Mouse (Mus musculus) stomach, postnatal 0 days (tissue): ENCODE measurements around the gene Ust. TPM values are rescaled to one million over a fixed set of nuclear protein-coding genes. Genes with fewer than 3 reads are reported as not detected.

Experiments
- ATAC-seq: fragments of 200-750 bp; cut with Nextera tagmentation; 2 replicates; pipeline ENCODE4 v1.8.0; 2017; ENCODE audit not compliant: low FRiP score, low TSS enrichment
- DNase-seq: peaks from one replicate; pipeline ENCODE4 v3.0.0-alpha.2; 2016; ENCODE audit warnings: low spot score
- H3K27ac ChIP-seq: fragments of 300-500 bp; sonication (generic); replicated peaks from 2 replicates; pipeline ENCODE4 v1.5.1; 2014; ENCODE audit warnings: mild to moderate bottlenecking, control low read depth
- H3K27me3 ChIP-seq: fragments of 300-500 bp; sonication (generic); 2 replicates; pipeline ENCODE4 v1.6.1; 2014; ENCODE audit warnings: low read length; ENCODE audit not compliant: control insufficient read depth, insufficient read depth
- H3K36me3 ChIP-seq: fragments of 300-500 bp; sonication (generic); 2 replicates; pipeline ENCODE4 v1.6.1; 2014; ENCODE audit warnings: low read length, mixed read lengths; ENCODE audit not compliant: control insufficient read depth, insufficient read depth
- H3K4me1 ChIP-seq: fragments of 300-500 bp; sonication (generic); replicated peaks from 2 replicates; pipeline ENCODE4 v1.6.1; 2014; ENCODE audit warnings: antibody characterized with exemption; ENCODE audit not compliant: control insufficient read depth, insufficient read depth
- H3K4me2 ChIP-seq: fragments of 300-500 bp; sonication (generic); replicated peaks from 2 replicates; pipeline ENCODE4 v1.6.1; 2014; ENCODE audit warnings: low read depth, mild to moderate bottlenecking, control low read depth, moderate library complexity
- H3K4me3 ChIP-seq: fragments of 300-500 bp; sonication (generic); 2 replicates; pipeline ENCODE4 v1.5.1; 2014; ENCODE audit warnings: low read depth, low read length, control low read depth
- H3K9ac ChIP-seq: fragments of 300-500 bp; sonication (generic); 2 replicates; pipeline ENCODE4 v1.6.1; 2014; ENCODE audit warnings: mild to moderate bottlenecking, low read length, control low read depth, mixed read lengths
- H3K9me3 ChIP-seq: fragments of 300-500 bp; sonication (generic); 2 replicates; pipeline ENCODE4 v1.6.1; 2016; ENCODE audit warnings: low read length; ENCODE audit not compliant: control insufficient read depth
- CTCF ChIP-seq: IDR thresholded peaks from 2 replicates; pipeline ENCODE4 v1.5.1; 2016; ENCODE audit warnings: antibody characterized with exemption, low read depth, mild to moderate bottlenecking, moderate library complexity
- EP300 ChIP-seq: optimal IDR thresholded peaks from 2 replicates; pipeline ENCODE3; 2016; ENCODE audit warnings: antibody characterized with exemption
- WGBS: fragments of 180-500 bp; shearing (Covaris S2); extraction: QIAGEN DNeasy Blood & Tissue Kit; methylation state at CpG from one replicate; pipeline ENCODE4 v1.1.7; 2014; 5-methylcytosine and 5-hydroxymethylcytosine counted together
- polyA plus RNA-seq: library from polyadenylated mRNA; unstranded; fragments of >200 nt; fragmentation: Nextera tagmentation; extraction: Ambion mirVana; gene quantifications from 2 replicates; pipeline ENCODE4 v1.2.1, GENCODE M21; 2015

The Ust gene
- polyA plus RNA-seq, 1 experiment from 2014 or later = 2.4 TPM

DNA sequence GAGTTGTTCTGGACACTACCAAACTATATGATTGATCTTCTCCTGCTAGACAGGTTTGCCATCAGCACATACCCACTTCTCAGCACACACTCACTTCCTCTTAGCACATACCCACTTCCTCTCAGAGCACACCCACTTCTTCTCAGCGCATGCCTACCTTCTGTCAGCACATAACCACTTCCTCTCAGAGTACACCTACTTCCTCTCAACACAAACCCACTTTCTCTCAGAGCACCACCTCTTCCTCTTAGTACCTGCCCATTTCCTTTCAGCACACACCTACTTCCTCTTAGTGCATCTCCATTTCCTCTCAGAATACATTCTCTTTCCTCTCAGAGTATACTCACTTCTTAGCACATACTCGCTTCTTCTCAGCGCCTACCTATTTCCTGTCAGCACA is 16.8 kb upstream of the Ust start:
- TF ChIP-seq CTCF (no peak), EP300 (no peak)
- Histone ChIP-seq H3K4me3 (no peak overlapping the region), H3K27ac (no peak overlapping the region), H3K9ac (no peak overlapping the region), H3K4me2 (no peak overlapping the region), H3K36me3 (no peaks in the 10 kb centered on the region), H3K9me3 (no peaks in the 10 kb centered on the region), H3K4me1 (no peaks in the 10 kb centered on the region), H3K27me3 (no peaks in the 10 kb centered on the region)
- 76% methylated on average over 3 of the region's 3 CpGs for WGBS
- no peak for DNase-seq
- ATAC-seq = no peak

DNA sequence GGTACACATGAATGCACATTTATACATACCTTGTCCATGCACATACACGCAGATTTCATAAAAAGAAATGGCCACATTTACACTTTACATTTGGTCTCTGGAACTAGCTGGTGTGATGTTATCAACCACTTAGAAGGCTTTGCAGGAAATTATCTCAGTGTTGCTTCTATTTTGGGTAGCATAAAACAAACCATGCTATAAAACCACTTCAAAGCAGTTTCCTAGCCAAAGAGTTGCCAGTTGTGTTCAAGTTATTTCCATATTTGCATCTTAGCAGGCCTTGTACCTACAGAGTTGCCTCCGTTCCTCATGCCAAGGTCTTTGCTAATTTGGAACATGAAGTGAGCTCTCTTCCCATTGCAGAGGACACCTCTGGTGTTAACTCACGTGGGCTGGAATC is 13.0 kb upstream of the Ust start:
- no peak for DNase-seq
- no peaks in the 10 kb centered on the region for H3K36me3 ChIP-seq
- ATAC-seq = no peak
- no peak overlapping the region for H3K4me2 ChIP-seq
- no peaks in the 10 kb centered on the region for H3K9me3 ChIP-seq
- H3K27me3 ChIP-seq = no peaks in the 10 kb centered on the region
- H3K4me1 ChIP-seq = no peaks in the 10 kb centered on the region
- 78% methylated on average over 3 of the region's 3 CpGs for WGBS
- TF ChIP-seq CTCF = no peak
- TF ChIP-seq EP300 = no peak
- no peak overlapping the region for H3K9ac ChIP-seq
- no peak overlapping the region for H3K27ac ChIP-seq
- no peak overlapping the region for H3K4me3 ChIP-seq

DNA sequence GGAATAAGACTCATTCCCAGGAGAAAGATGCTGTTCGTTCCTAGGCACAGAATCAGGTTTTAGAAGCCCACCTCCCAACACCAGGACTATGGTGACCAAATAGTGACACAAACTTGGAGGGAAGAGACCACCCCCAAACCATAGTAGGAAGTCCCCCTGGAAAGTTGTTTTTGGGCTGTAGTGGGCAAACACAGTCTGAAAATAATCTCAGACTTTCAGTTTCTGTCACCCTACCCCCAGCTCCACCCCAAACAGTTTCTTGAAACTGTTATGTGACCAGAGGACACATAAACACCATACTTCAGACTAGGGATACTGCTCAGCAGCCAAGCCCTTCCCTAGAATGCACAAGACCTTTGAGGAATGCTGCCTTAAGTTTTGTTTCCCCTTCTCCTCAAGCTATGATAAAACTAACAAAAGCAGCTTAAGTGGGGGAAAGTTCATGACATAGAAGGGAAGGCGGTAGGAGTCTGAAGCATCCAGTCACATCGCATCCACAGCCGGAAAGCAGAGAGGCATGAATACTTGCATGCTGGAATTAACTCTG is 12.0 kb upstream of the Ust start:
- no peaks in the 10 kb centered on the region for H3K27me3 ChIP-seq
- no peak overlapping the region for H3K4me2 ChIP-seq
- no peak overlapping the region for H3K27ac ChIP-seq
- H3K4me3 ChIP-seq = no peak overlapping the region
- H3K4me1 ChIP-seq = no peaks in the 10 kb centered on the region
- 63% methylated on average over 4 of the region's 4 CpGs for WGBS
- DNase-seq (no peak), ATAC-seq (no peak)
- H3K9me3 ChIP-seq = no peaks in the 10 kb centered on the region
- TF ChIP-seq CTCF (no peak), EP300 (no peak)
- H3K36me3 ChIP-seq = no peaks in the 10 kb centered on the region
- no peak overlapping the region for H3K9ac ChIP-seq

DNA sequence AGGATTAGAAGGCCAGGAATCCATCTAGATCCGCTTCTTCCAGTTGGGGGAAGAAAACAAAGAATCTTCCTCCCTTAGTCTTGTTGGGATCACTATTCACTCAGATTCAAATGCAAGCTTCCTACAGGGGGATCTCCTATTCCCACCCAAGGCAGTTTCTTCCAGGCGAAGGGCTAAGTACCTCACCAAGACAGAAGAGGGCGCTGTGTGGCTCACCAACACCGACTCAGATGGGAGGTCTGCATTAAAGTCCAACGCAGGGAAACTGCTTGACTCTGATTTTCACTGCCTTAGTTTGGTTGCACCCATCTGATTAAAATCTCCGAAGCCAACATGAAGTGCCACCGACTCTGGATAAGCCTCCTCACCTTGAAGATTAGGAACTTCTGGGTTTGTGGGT is 10.5 kb upstream of the Ust start:
- TF ChIP-seq CTCF (peak; percentile 74), EP300 (no peak)
- WGBS = 40% methylated on average over 7 of the region's 7 CpGs
- peak; percentile 25 for DNase-seq
- Histone ChIP-seq H3K36me3 (no peaks in the 10 kb centered on the region), H3K9me3 (no peaks in the 10 kb centered on the region), H3K9ac (no peak overlapping the region), H3K4me3 (no peak overlapping the region), H3K4me1 (no peaks in the 10 kb centered on the region), H3K27me3 (no peaks in the 10 kb centered on the region), H3K4me2 (no peak overlapping the region), H3K27ac (no peak overlapping the region)
- no peak for ATAC-seq

DNA sequence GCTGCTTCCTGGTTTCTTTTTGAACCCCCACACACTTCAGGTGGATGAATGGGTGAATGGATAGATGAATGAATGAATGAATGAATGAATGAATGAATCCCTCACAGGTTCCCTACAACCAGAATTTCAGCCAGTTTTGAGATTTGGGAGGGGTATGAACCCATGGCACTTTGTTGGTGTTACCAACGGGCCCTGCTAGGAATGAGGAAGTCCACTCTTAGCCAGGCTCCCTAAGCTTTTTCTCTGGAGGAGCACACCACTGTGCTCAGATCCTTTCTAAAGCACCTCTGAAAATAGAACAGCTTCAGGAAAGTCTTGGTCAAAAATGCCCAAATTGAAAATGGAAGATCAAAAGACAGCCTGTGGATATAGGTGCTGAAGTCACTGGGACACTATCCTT is 6.7 kb upstream of the Ust start:
- Histone ChIP-seq H3K9me3 (no peaks in the 10 kb centered on the region), H3K4me2 (no peak overlapping the region), H3K27ac (no peak overlapping the region), H3K36me3 (no peaks in the 10 kb centered on the region), H3K4me3 (no peak overlapping the region), H3K9ac (no peak overlapping the region), H3K4me1 (no peaks in the 10 kb centered on the region), H3K27me3 (no peaks in the 10 kb centered on the region)
- TF ChIP-seq EP300 (no peak), CTCF (no peak)
- 78% methylated on average over 1 of the region's 1 CpGs for WGBS
- DNase-seq (no peak), ATAC-seq (no peak)

DNA sequence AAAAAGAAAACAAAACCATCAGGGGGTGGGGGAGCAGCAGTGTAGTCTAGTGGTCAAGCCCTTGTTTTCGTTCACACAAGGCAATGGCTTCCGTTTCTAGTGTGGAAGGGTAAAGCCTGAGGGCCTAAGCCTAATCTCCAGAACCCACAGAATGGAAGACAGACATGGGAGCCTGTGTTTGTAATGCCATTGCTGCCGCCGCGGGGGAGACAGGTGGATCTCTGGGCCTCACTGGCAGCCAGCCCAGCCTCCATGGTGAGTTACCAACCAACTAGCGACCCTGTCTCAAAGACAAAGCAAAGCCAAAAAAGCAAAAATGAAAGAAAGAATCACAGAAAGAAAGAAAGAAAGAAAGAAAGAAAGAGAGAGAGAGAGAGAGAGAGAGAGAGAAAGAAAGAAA is 2.9 kb upstream of the Ust start:
- Histone ChIP-seq H3K9me3 (no peaks in the 10 kb centered on the region), H3K27ac (no peak overlapping the region), H3K9ac (no peak overlapping the region), H3K4me1 (no peaks in the 10 kb centered on the region), H3K4me2 (no peak overlapping the region), H3K4me3 (no peak overlapping the region), H3K27me3 (no peaks in the 10 kb centered on the region), H3K36me3 (no peaks in the 10 kb centered on the region)
- no peak for ATAC-seq
- no peak for DNase-seq
- TF ChIP-seq CTCF = no peak
- TF ChIP-seq EP300 = no peak
- WGBS = 77% methylated on average over 6 of the region's 6 CpGs
